Mouse (Mus musculus) macrophage (primary cell): Measurements from ENCODE around the gene Galnt18. TPM values are rescaled to one million over a fixed set of nuclear protein-coding genes. Genes with fewer than 3 reads are reported as not detected.

Source experiments
- H3K27ac ChIP-seq: fragments of 350-480 bp; formaldehyde crosslinking; 2 replicates; pipeline ENCODE4 v1.9.0; 2021
- H3K36me3 ChIP-seq: fragments of 350-480 bp; formaldehyde crosslinking; 2 replicates; pipeline ENCODE4 v1.9.0; 2021; ENCODE audit errors: inconsistent target
- H3K4me3 ChIP-seq: fragments of 350-480 bp; formaldehyde crosslinking; 2 replicates; pipeline ENCODE4 v1.9.0; 2021; ENCODE audit errors: inconsistent target
- H3K79me2 ChIP-seq: fragments of 350-480 bp; formaldehyde crosslinking; 2 replicates; pipeline ENCODE4 v1.9.0; 2021; ENCODE audit errors: inconsistent target
- WGBS: methylation state at CpG from one replicate; pipeline ENCODE4 v1.1.7; 2026; ENCODE audit warnings: inconsistent platforms; ENCODE audit not compliant: missing documents; 5-methylcytosine and 5-hydroxymethylcytosine counted together
- polyA plus RNA-seq: library from polyadenylated mRNA; stranded (reverse); fragments of 250-400 nt; gene quantifications from 3 replicates; pipeline ENCODE4 v1.2.4, GENCODE M21; 2018; ENCODE audit warnings: inconsistent platforms

Gene Galnt18
- polyA plus RNA-seq, 1 experiment from 2014 or later: not detected

GRCm38 (mm10) chr7:111785478-111785877 lies 5.7 kb upstream of the Galnt18 start:
- Histone ChIP-seq H3K4me3 (no peak overlapping the region), H3K79me2 (no peaks in the 10 kb centered on the region), H3K27ac (no peak overlapping the region), H3K36me3 (no peaks in the 10 kb centered on the region)
- 84% methylated on average over 8 of the region's 8 CpGs for WGBS

- no peaks in the 10 kb centered on the region for H3K79me2 ChIP-seq
- no peaks in the 10 kb centered on the region for H3K36me3 ChIP-seq
- no peak overlapping the region for H3K4me3 ChIP-seq
- WGBS: 53% methylated on average over 5 of the region's 5 CpGs
- H3K27ac ChIP-seq: no peak overlapping the region
These were observed 2.3 kb upstream of the Galnt18 start for GRCm38 (mm10) chr7:111782126-111782525.

- Histone ChIP-seq H3K27ac (no peak overlapping the region), H3K79me2 (no peaks in the 10 kb centered on the region), H3K4me3 (no peak overlapping the region), H3K36me3 (no peaks in the 10 kb centered on the region)
- WGBS: 69% methylated on average over 6 of the region's 6 CpGs
These were observed 1.5 kb upstream of the Galnt18 start for GRCm38 (mm10) chr7:111781316-111781715.

DNA sequence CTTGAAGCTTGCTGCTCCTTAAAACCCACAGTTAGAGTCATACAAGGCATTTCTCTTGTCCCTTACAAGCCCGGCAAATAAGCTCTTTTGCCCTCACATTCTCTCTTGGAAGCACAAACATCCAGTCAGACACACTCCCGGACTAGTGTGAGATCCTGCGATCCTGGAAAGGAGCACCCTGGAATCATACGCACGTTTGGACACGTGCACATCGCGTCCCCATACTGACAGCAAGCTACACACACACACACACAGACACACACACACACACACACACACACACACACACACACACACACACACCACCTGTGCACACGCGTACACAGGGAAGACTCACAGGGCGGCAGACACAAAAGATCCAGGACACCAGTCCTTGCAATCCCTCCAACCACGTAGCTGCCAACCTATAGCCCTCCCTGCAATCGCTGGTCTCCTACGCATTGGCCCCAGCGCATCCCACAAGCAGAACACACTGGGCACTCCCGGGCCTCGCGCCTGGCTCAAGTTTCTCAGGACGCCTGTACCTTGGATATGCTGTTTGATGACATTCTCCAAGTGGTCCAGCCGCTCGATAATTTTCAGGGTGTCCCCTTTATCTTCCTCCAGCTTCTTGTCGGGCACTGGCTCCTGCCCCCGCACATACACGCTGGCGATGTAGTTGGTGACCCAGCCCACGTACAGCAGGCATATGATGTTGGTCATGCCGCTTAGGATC lies 831 bp downstream of the Galnt18 start:
- Histone ChIP-seq H3K4me3 (no peak overlapping the region), H3K27ac (no peak overlapping the region), H3K79me2 (no peaks in the 10 kb centered on the region), H3K36me3 (no peaks in the 10 kb centered on the region)
- 22% methylated on average over 26 of the region's 27 CpGs for WGBS

DNA sequence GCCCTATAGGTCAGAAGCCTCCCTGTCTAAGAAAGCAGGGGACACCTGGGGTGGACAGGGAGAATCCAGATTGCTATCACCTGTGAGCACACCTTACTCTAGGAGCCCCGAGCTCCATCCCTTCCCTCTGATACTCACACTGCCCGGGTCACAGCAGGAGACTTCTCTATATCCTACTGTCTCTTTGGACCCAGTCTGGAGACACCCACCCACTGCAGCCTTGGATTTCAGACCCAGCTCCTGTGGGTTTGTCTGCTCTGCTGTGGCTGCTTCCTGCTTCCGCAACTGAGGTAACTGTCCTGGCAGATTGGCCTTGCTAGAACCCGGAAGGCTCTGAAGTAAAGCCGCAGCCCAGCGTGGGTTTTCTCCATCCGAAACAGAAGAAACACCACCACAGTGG lies 1.6 kb downstream of the Galnt18 start:
- WGBS: 49% methylated on average over 7 of the region's 7 CpGs
- no peak overlapping the region for H3K4me3 ChIP-seq
- H3K79me2 ChIP-seq: no peaks in the 10 kb centered on the region
- no peak overlapping the region for H3K27ac ChIP-seq
- no peaks in the 10 kb centered on the region for H3K36me3 ChIP-seq

- no peak overlapping the region for H3K27ac ChIP-seq
- 87% methylated on average over 2 of the region's 2 CpGs for WGBS
- no peaks in the 10 kb centered on the region for H3K79me2 ChIP-seq
- no peaks in the 10 kb centered on the region for H3K36me3 ChIP-seq
- no peak overlapping the region for H3K4me3 ChIP-seq
These were observed 2.6 kb downstream of the Galnt18 start for GRCm38 (mm10) chr7:111777186-111777585.

GRCm38 (mm10) chr7:111776160-111776559 lies 3.6 kb downstream of the Galnt18 start:
- Histone ChIP-seq H3K79me2 (no peaks in the 10 kb centered on the region), H3K27ac (no peak overlapping the region), H3K36me3 (no peaks in the 10 kb centered on the region), H3K4me3 (no peak overlapping the region)
- WGBS: 69% methylated on average over 7 of the region's 7 CpGs

GRCm38 (mm10) chr7:111772398-111772797 lies 7.4 kb downstream of the Galnt18 start:
- 93% methylated on average over 2 of the region's 2 CpGs for WGBS

DNA sequence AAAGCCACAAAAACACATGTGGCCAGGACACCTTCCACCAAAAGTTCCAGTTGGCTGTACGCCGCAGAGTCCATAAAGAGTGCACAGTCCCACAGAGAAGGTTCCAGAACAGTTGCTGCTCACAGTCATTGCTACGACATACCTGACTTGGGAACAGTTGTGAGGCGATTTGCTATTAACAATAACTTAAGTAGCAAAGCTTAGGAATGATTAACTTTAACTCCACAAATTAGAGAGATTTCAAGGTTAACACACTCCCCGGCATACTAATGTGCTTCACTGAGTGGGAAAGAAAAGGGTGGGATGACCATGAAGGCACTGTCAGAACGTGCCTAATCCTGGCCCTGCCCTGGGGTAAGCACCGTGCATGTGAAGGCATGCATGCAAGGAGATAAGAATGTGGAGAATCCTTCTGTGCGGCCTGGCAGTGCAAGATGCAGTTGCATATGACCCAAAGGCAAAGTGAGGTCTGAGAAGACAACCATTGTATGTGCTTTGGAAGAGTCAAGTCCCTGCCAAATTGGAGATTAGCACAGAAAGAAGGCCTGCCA lies 8.5 kb downstream of the Galnt18 start:
- no peak overlapping the region for H3K4me3 ChIP-seq
- whole genome bisulfite sequencing: 93% methylated on average over 8 of the region's 8 CpGs

More at GRCm38 (mm10) chr7:111772398-111772797, 7.4 kb downstream of the Galnt18 start:
- Histone ChIP-seq H3K36me3 (no peaks in the 10 kb centered on the region), H3K4me3 (no peak overlapping the region), H3K79me2 (no peaks in the 10 kb centered on the region), H3K27ac (no peak overlapping the region)

DNA sequence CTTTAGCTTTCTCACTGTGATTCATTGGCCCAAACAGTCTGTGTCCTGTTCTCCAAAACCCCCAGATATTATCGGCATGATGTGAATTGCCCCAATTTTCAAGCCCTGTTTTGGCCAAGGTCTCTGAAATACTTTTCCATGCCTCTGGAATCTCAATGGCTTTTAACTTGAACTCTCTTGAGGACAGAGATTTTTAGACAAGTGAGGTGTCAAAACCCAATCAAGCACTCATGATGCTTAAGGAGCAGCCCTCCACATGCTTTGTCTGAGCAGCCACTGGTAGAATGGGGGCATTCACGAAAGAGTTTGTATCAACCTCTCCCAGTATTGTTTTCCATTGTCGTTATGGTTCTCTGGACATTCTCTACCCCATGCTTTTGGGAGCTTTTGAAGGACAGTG lies 9.2 kb downstream of the Galnt18 start:
- Histone ChIP-seq H3K79me2 (no peaks in the 10 kb centered on the region), H3K36me3 (no peaks in the 10 kb centered on the region), H3K4me3 (no peak overlapping the region), H3K27ac (no peak overlapping the region)
- 84% methylated on average over 3 of the region's 3 CpGs for WGBS

More for the DNA sequence above, 8.5 kb downstream of the Galnt18 start:
- H3K36me3 ChIP-seq: no peaks in the 10 kb centered on the region
- no peak overlapping the region for H3K27ac ChIP-seq
- H3K79me2 ChIP-seq: no peaks in the 10 kb centered on the region

GRCm38 (mm10) chr7:111766145-111766767 lies 13.5 kb downstream of the Galnt18 start:
- Histone ChIP-seq H3K27ac (no peak overlapping the region), H3K79me2 (no peaks in the 10 kb centered on the region), H3K36me3 (no peaks in the 10 kb centered on the region), H3K4me3 (no peak overlapping the region)
- WGBS: 54% methylated on average over 9 of the region's 9 CpGs

DNA sequence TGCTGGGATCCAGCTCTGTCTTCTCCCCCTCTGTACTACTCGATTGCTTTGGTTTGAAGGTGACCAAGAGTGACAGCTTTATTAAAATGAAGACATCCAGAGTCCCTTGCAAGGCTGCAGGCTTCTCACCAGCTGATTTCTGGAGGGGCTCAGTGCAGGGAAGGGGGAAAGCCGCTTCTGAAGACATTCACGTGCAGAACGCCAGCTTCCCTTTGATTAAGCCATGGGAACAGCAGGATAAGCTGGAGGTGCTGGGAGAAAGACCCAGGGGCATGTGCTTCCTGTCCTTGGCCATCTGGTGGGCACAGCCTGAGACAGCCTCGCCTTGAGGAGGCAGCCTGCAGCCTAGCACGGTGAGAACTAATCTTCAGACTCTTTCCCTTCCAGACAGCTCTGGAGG lies 17.0 kb downstream of the Galnt18 start:
- Histone ChIP-seq H3K79me2 (no peaks in the 10 kb centered on the region), H3K27ac (no peak overlapping the region), H3K4me3 (no peak overlapping the region), H3K36me3 (no peaks in the 10 kb centered on the region)
- WGBS: 51% methylated on average over 6 of the region's 6 CpGs

- Histone ChIP-seq H3K4me3 (no peak overlapping the region), H3K36me3 (no peaks in the 10 kb centered on the region), H3K79me2 (no peaks in the 10 kb centered on the region), H3K27ac (no peak overlapping the region)
- 71% methylated on average over 3 of the region's 3 CpGs for WGBS
These were observed 31.2 kb downstream of the Galnt18 start for GRCm38 (mm10) chr7:111748571-111749071.

DNA sequence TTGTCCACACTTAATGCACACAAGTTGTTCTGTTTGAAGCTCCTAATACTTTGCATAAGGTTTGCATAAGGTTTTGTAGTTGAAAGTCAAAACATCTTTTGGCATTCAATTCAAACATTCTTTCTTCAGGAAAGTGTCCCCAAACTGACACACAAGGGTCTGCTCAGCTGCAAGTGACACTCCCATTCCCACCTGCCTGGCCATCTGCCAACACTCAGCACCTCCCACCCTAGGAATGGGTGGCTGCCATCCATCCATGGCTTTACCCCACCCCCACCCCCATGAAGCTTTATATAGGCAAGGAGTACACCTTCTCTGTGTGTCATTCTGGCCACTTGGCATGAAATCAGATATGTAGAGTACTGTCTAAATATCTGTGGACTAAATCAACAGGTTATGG lies 35.0 kb downstream of the Galnt18 start:
- Histone ChIP-seq H3K36me3 (no peaks in the 10 kb centered on the region), H3K27ac (no peak overlapping the region), H3K4me3 (no peak overlapping the region), H3K79me2 (no peaks in the 10 kb centered on the region)

- 50% methylated on average over 2 of the region's 2 CpGs for WGBS
- H3K4me3 ChIP-seq: no peak overlapping the region
These were observed 38.2 kb downstream of the Galnt18 start for GRCm38 (mm10) chr7:111741595-111741994.

More at GRCm38 (mm10) chr7:111741595-111741994, 38.2 kb downstream of the Galnt18 start:
- no peak overlapping the region for H3K27ac ChIP-seq
- H3K36me3 ChIP-seq: no peaks in the 10 kb centered on the region
- no peaks in the 10 kb centered on the region for H3K79me2 ChIP-seq
